8 mouse cellular contexts compared by ENCODE assay signal in genomic region chr7:89337711-89338349, GRCm38 (mm10).
DNase-seq lines count a peak whose midpoint lies in the region; ATAC-seq lines count a peak whose summit lies in the region.

No protein-coding gene starts in this region.

- peak; percentile 33; the same call in 1 of the 2 replicates for ATAC-seq in limb, embryonic 13.5 days (ENCODE audit: low FRiP score, low read depth)
- no peak for ATAC-seq in stomach, embryonic 16.5 days (ENCODE audit: insufficient read depth, low FRiP score)

- peak overlapping the region; percentile 94 for H3K4me3 ChIP-seq in limb, embryonic 13.5 days
- H3K4me3 ChIP-seq in stomach, embryonic 16.5 days (replicated peaks; ENCODE audit: low read length) = peak overlapping the region; percentile 85

- H3K4me2 ChIP-seq in limb, embryonic 13.5 days (replicated peaks) = peak overlapping the region; percentile 92
- H3K4me2 ChIP-seq in stomach, embryonic 16.5 days (ENCODE audit: low read depth, low read length) = peak overlapping the region; percentile 72

- H3K9ac ChIP-seq in limb, embryonic 13.5 days = peak overlapping the region; percentile 91
- H3K9ac ChIP-seq in stomach, embryonic 16.5 days (ENCODE audit: low read length) = peak overlapping the region; percentile 97

- no peaks in the 10 kb centered on the region for H3K36me3 ChIP-seq in limb, embryonic 13.5 days
- no peaks in the 10 kb centered on the region for H3K36me3 ChIP-seq in stomach, embryonic 16.5 days (ENCODE audit: control insufficient read depth, insufficient read depth, low read length)

- H3K4me1 ChIP-seq in limb, embryonic 13.5 days = peaks cover 22% of the 10 kb centered on the region
- peaks cover 24% of the 10 kb centered on the region; the same call in 1 of the 2 replicates for H3K4me1 ChIP-seq in stomach, embryonic 16.5 days (ENCODE audit: control insufficient read depth, insufficient read depth, low read length)

- DNase-seq in cerebellum, adult 9-10 months = peak; percentile 37
- DNase-seq in cerebellum, postnatal 4 days (ENCODE audit: low spot score in 2 of 2) = no peak
- peak; percentile 20 for DNase-seq in retina, adult 2 months (ENCODE audit: low read depth, low spot score)
- DNase-seq in retina, postnatal 1 day = no peak
- no peak for DNase-seq in layer of hippocampus, adult 8-10 months (ENCODE audit: low spot score in 2 of 2)
- DNase-seq in adrenal gland, adult 2 months = no peak

- no peaks in the 10 kb centered on the region for H3K9me3 ChIP-seq in limb, embryonic 13.5 days
- no peaks in the 10 kb centered on the region for H3K9me3 ChIP-seq in stomach, embryonic 16.5 days (replicated peaks; ENCODE audit: control insufficient read depth, low read length)

- WGBS in limb, embryonic 13.5 days = 45% methylated on average over 10 of the region's 10 CpGs
- 33% methylated on average over 10 of the region's 10 CpGs for WGBS in stomach, embryonic 16.5 days

- peak overlapping the region; percentile 44; the same call in 1 of the 2 replicates for H3K27ac ChIP-seq in limb, embryonic 13.5 days
- H3K27ac ChIP-seq in stomach, embryonic 16.5 days (ENCODE audit: low read length) = peak overlapping the region; percentile 79; the same call in 1 of the 2 replicates

- H3K27me3 ChIP-seq in limb, embryonic 13.5 days = no peaks in the 10 kb centered on the region
- no peaks in the 10 kb centered on the region for H3K27me3 ChIP-seq in stomach, embryonic 16.5 days (ENCODE audit: control insufficient read depth, insufficient read depth, low read length)

Comparison
In these comparisons a context has a peak if more than half of its experiments do, and no peak if none do; other contexts are left out.
1. DNase-seq: peak in cerebellum, adult 9-10 months (single experiment) and retina, adult 2 months (single experiment); none in cerebellum, postnatal 4 days (0 of 2), retina, postnatal 1 day (single experiment), layer of hippocampus, adult 8-10 months (0 of 2) and adrenal gland, adult 2 months (single experiment).